Mouse (Mus musculus) left cerebral cortex, adult 18-20 months (tissue): ENCODE measurements around the gene Gm21725. TPM values are rescaled to one million over a fixed set of nuclear protein-coding genes. Genes with fewer than 3 reads are reported as not detected.
"Not testable (repeated sequence)": the region's sequence is repeated elsewhere in the genome, so short reads cannot be mapped to it uniquely, and the experiment has no call there.

ENCODE experiments used
- DNase-seq, 2 experiments: peaks; one replicate each; pipeline ENCODE4 v3.0.0; 2021 to 2022; ENCODE audit warnings: low spot score in 2 of 2, mixed read lengths in 1 of 2
- long read RNA-seq, 2 experiments: library from polyadenylated mRNA; stranded (forward); transcript quantifications; one replicate each; pipeline ENCODE4 v2.0.0; 2021
- total RNA-seq, 2 experiments: library from RNA; stranded (reverse); gene quantifications; 2 replicates each; pipeline ENCODE4 v1.2.3; 2021

The Gm21725 gene
- not detected for total RNA-seq
- long read RNA-seq, experiment 1: 0 reads
- long read RNA-seq, experiment 2: 0 reads

DNA sequence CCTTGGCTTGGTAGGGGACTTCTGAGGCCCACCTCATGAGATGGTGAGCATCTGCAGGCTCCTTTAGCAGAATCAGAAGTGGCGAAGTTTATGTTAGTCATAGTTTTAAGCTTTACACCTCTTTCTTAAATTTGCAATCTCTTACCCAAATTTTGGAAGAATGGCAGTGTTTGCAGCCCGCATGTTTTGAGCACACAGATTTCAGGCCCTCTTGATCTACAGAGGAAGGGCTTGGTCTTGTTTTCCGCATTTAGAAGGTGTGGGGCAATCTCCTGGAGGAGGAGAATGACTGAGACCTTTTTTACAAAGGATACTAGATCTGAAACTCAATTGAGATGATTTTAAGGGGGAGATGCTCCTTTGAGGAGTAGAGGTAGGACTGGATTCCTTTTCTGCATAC, at the start of gene Gm21725:
Gm21725 (minus strand) TSS at position 101 of the 400 bp plus-strand sequence.
- not testable (repeated sequence) for DNase-seq

Other genes with a start within 250 kb of the Gm21725 start
- not detected for gene Gm21891, start 215.6 kb downstream of the Gm21725 start, total RNA-seq
- gene Gm21425, start 187.1 kb downstream of the Gm21725 start, total RNA-seq: not detected
- not detected for gene Gm21828, start 125.1 kb downstream of the Gm21725 start, total RNA-seq
- not detected for gene Gm21440, start 96.7 kb downstream of the Gm21725 start, total RNA-seq
- gene Gm21454, start 96.6 kb downstream of the Gm21725 start, total RNA-seq: not detected
- gene Gm21866, start 116.5 kb upstream of the Gm21725 start, total RNA-seq: not detected
- gene Gm20773, start 145.0 kb upstream of the Gm21725 start, total RNA-seq: not detected